Mouse (Mus musculus) heart, postnatal 0 days (tissue): Measurements from ENCODE around the gene Hoxc12.

ENCODE experiments used
- CTCF ChIP-seq: IDR thresholded peaks from 2 replicates; pipeline ENCODE4 v1.5.1; 2016; ENCODE audit warnings: antibody characterized with exemption, control low read depth, low read depth
- EP300 ChIP-seq: IDR thresholded peaks from 2 replicates; pipeline ENCODE4 v1.6.1; 2016; ENCODE audit warnings: antibody characterized with exemption, low read depth

- no peak for TF ChIP-seq CTCF
- TF ChIP-seq EP300 = no peak
These were observed 28.7 kb downstream of the Hoxc12 start for GRCm38 (mm10) chr15:102965003-102965891.
